Mouse (Mus musculus) cerebellum, adult 2 months (tissue): ENCODE measurements at regions not wholly inside any gene's neighbourhood (a gene's known extent, or its start where the extent isn't known, plus 50 kb on each side); places are given as distances from the start of the nearest gene placed in this dataset.

Experiments
- CTCF ChIP-seq: fragments of 200-500 bp; IDR thresholded peaks from 2 replicates; pipeline ENCODE4 v1.5.1; 2011; ENCODE audit warnings: low read depth, mild to moderate bottlenecking, control low read depth, low read length, moderate library complexity, borderline replicate concordance; ENCODE audit not compliant: insufficient read depth
- POLR2A ChIP-seq: fragments of 200-500 bp; IDR thresholded peaks from 2 replicates; pipeline ENCODE4 v1.6.1; 2011; ENCODE audit warnings: low read length, control low read depth, borderline replicate concordance; ENCODE audit not compliant: insufficient read depth

DNA sequence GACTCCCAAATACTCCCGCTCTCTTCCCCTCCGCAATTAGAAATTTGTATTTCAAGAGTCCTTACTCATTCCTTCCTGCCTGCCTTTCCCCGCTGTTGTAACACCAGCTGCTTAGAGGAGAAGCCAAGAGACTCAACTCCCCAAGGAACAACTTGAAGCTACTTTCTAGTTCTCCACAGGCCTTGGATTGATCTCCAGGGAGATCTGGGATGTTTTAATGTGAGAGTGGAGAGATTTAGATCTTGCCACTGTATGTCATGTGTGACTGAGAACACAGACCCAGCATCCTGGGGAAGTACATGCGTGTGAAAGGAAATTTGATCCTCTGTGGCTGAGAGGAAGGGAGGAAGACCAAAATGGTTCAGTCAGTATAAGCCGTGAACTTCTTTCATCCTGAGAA is 335.4 kb downstream of the Ets1 start:
- TF ChIP-seq POLR2A (no peak), CTCF (no peak)
